In the genomic region with DNA sequence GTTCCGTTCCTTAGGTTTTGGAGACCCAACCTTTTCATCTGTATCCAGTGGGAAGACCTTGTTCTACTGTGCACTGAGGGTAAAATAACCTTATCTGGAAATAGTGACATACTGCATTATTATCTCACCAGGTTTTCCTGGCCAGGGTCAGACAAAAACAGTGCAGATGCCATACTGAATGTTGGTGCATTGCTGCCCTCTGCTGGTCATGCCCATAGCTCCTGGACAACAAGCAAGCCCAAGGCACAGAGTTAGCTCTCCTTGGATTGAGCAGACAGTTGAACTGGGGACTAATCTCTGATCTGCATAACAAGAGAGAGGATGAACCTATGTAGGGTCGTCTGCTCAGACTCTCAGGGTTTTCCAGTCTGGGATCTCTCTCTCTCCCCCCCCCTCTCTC, we compare ENCODE assay signal across 8 mouse cellular contexts. TPM values are rescaled to one million over a fixed set of nuclear protein-coding genes. Genes with fewer than 3 reads are reported as not detected.
DNase-seq lines count a peak whose midpoint lies in the region; ATAC-seq and TF ChIP-seq lines count a peak whose summit lies in the region.

No protein-coding gene starts in this region.

- no peaks in the 10 kb centered on the region for H3K36me3 ChIP-seq in embryonic facial prominence, embryonic 11.5 days (replicated peaks; ENCODE audit: control insufficient read depth, insufficient read depth, low read depth, low read length)
- no peaks in the 10 kb centered on the region for H3K36me3 ChIP-seq in limb, embryonic 12.5 days
- no peaks in the 10 kb centered on the region for H3K36me3 ChIP-seq in midbrain, postnatal 0 days (ENCODE audit: insufficient read depth, low read length)

- ATAC-seq in embryonic facial prominence, embryonic 11.5 days (replicated peaks; ENCODE audit: insufficient number of reproducible peaks, low FRiP score, low TSS enrichment, low read depth), result peak; percentile 79
- 0 out of 2 replicates have a peak, but pooled peaks have one; percentile 63 for ATAC-seq in limb, embryonic 12.5 days (ENCODE audit: insufficient number of reproducible peaks, insufficient read depth, low FRiP score, low TSS enrichment, low read depth)
- 0 out of 2 replicates have a peak, but pooled peaks have one; percentile 54 for ATAC-seq in midbrain, postnatal 0 days (ENCODE audit: low FRiP score)

- no peaks in the 10 kb centered on the region for H3K9me3 ChIP-seq in embryonic facial prominence, embryonic 11.5 days (replicated peaks; ENCODE audit: control insufficient read depth, low read length)
- no peaks in the 10 kb centered on the region for H3K9me3 ChIP-seq in limb, embryonic 12.5 days
- H3K9me3 ChIP-seq in midbrain, postnatal 0 days (ENCODE audit: low read length), result no peaks in the 10 kb centered on the region

- H3K4me1 ChIP-seq in embryonic facial prominence, embryonic 11.5 days (ENCODE audit: control insufficient read depth, insufficient read depth, low read length), result no peaks in the 10 kb centered on the region
- peaks cover 2% of the 10 kb centered on the region for H3K4me1 ChIP-seq in limb, embryonic 12.5 days (replicated peaks)
- H3K4me1 ChIP-seq in midbrain, postnatal 0 days (ENCODE audit: insufficient read depth, low read length), result no peaks in the 10 kb centered on the region

- no peak overlapping the region for H3K27ac ChIP-seq in embryonic facial prominence, embryonic 11.5 days (replicated peaks; ENCODE audit: low read depth, low read length)
- H3K27ac ChIP-seq in limb, embryonic 12.5 days, result no peak overlapping the region
- no peak overlapping the region for H3K27ac ChIP-seq in midbrain, postnatal 0 days (ENCODE audit: low read depth, low read length)

- no peaks in the 10 kb centered on the region for H3K27me3 ChIP-seq in embryonic facial prominence, embryonic 11.5 days (ENCODE audit: control insufficient read depth, insufficient read depth, low read length)
- no peaks in the 10 kb centered on the region for H3K27me3 ChIP-seq in limb, embryonic 12.5 days
- H3K27me3 ChIP-seq in midbrain, postnatal 0 days (ENCODE audit: insufficient read depth, low read length), result no peaks in the 10 kb centered on the region

- no peak overlapping the region for H3K4me3 ChIP-seq in embryonic facial prominence, embryonic 11.5 days (ENCODE audit: low read depth, low read length)
- H3K4me3 ChIP-seq in limb, embryonic 12.5 days (replicated peaks), result no peak overlapping the region
- no peak overlapping the region for H3K4me3 ChIP-seq in midbrain, postnatal 0 days (ENCODE audit: low read depth, low read length)

- no peak overlapping the region for H3K9ac ChIP-seq in embryonic facial prominence, embryonic 11.5 days (replicated peaks; ENCODE audit: low read length)
- H3K9ac ChIP-seq in limb, embryonic 12.5 days (replicated peaks), result no peak overlapping the region
- no peak overlapping the region for H3K9ac ChIP-seq in midbrain, postnatal 0 days (replicated peaks; ENCODE audit: low read length, poor library complexity, severe bottlenecking)

- peak; percentile 99 for TF ChIP-seq CTCF in midbrain, postnatal 0 days (IDR thresholded peaks at IDR 0.05)

- peak; percentile 90 for DNase-seq in 416B (ENCODE audit: low read depth)
- peak; percentile 91 for DNase-seq in adrenal gland, postnatal 25 days
- DNase-seq in embryonic facial prominence, embryonic 11.5 days (ENCODE audit: low spot score), result peak; percentile 94
- DNase-seq in heart, adult 8-10 months (ENCODE audit: low spot score), result peak; percentile 92
- DNase-seq in kidney, adult 8-10 months, result peak; percentile 76 to 91
- peak; percentile 91 for DNase-seq in midbrain, postnatal 0 days (ENCODE audit: low spot score)
- peak; percentile 58 to 75 for DNase-seq in spleen, postnatal 14 days (ENCODE audit: low spot score in 2 of 2)

- no peak overlapping the region for H3K4me2 ChIP-seq in embryonic facial prominence, embryonic 11.5 days (ENCODE audit: low read depth, low read length)
- H3K4me2 ChIP-seq in limb, embryonic 12.5 days, result no peak overlapping the region
- H3K4me2 ChIP-seq in midbrain, postnatal 0 days (ENCODE audit: low read depth, low read length, poor library complexity, severe bottlenecking), result no peak overlapping the region

- 44% methylated on average over 2 of the region's 2 CpGs for WGBS in embryonic facial prominence, embryonic 11.5 days
- 43% methylated on average over 2 of the region's 2 CpGs for WGBS in limb, embryonic 12.5 days
- 41% methylated on average over 2 of the region's 2 CpGs for WGBS in midbrain, postnatal 0 days

RNA-seq across cellular contexts. Expression of gene Ift81, which starts 12.9 kb away (rescaled TPM):
- total RNA-seq in adrenal gland, postnatal 25 days (2021), result 9.4 and 14.6 TPM in 2 replicates
- polyA plus RNA-seq in embryonic facial prominence, embryonic 11.5 days (2014; fragmentation: Nextera tagmentation; extraction: Ambion mirVana), result 39.6 and 40.3 TPM in 2 replicates
- 10 to 100 TPM; 64.5 to 96.2 (median 80.6) TPM for total RNA-seq in heart, adult 8-10 months (2022)
- polyA plus RNA-seq in limb, embryonic 12.5 days (2016; fragmentation: Nextera tagmentation; extraction: Ambion mirVana), result 41.8 and 48.6 TPM in 2 replicates
- 30.5 and 35.1 TPM in 2 replicates for total RNA-seq in midbrain, postnatal 0 days (2014; rRNA removed)
- 69.9 and 71.9 TPM in 2 replicates for polyA plus RNA-seq in midbrain, postnatal 0 days (2015; fragmentation: Nextera tagmentation; extraction: Ambion mirVana)

RNA-seq across cellular contexts. Expression of gene P2rx7, which starts 16.5 kb away (rescaled TPM):
- 3.2 and 3.8 TPM in 2 replicates for total RNA-seq in adrenal gland, postnatal 25 days (2021)
- 0.58 and 1.4 TPM in 2 replicates for polyA plus RNA-seq in embryonic facial prominence, embryonic 11.5 days (2014; fragmentation: Nextera tagmentation; extraction: Ambion mirVana)
- total RNA-seq in heart, adult 8-10 months (2022), result 1 to 10 TPM; 3.1 to 3.6 (median 3.4) TPM
- 0.31 and 0.38 TPM in 2 replicates for polyA plus RNA-seq in limb, embryonic 12.5 days (2016; fragmentation: Nextera tagmentation; extraction: Ambion mirVana)
- total RNA-seq in midbrain, postnatal 0 days (2014; rRNA removed), result 6.3 and 7.3 TPM in 2 replicates
- 3.6 and 4.6 TPM in 2 replicates for polyA plus RNA-seq in midbrain, postnatal 0 days (2015; fragmentation: Nextera tagmentation; extraction: Ambion mirVana)
